Mouse (Mus musculus): Measurements from ENCODE around the gene Pla2g12b.
A peak's percentile ranks its signal among the peaks of the same experiment; 100 is the strongest.

Pla2g12b gene

DNA sequence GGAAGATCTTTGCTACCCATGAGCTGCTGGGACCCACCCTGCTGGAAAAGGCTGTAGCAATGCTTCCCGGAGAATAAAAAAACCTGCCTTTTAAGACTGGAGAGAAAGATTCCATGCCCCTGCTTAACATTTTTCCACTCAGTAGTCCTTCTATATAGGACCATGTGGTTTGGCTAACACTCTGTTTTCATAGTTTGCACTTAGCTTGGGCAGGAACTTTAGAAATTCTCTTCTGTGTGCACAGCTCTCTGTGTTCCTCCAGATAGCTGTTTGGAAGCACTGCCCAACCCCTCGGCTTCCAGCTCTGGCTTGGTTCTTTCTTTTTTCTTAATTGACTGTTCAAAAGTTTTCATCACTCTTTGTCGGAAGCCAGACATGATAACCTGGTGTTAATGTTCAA lies 13.2 kb downstream of the Pla2g12b start:
- no peak for DNase-seq

- DNase-seq: no peak
Observed at GRCm38 (mm10) chr10:59419516-59419915, 16.1 kb downstream of the Pla2g12b start.

DNA sequence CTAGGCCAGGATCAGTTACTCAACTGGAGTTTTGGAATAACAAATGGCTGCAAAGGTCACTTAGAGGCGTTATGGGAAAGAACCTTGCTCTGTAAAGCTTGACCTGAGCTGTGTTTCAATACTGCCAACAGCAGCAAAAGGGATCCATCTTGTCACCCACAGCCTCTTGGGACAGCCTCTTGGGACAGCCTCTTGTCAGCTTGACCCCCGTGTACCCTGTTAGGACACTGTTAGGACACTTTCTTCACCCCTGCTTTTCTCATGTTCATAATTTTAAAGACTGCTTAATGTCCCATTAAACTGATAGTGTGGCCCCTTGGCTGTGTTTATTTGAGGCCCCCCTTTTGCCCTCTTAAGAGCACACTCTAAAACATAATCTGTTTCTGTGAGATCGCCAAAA lies 21.0 kb downstream of the Pla2g12b start:
- no peak for DNase-seq

GRCm38 (mm10) chr10:59425369-59425768 lies 21.9 kb downstream of the Pla2g12b start:
- no peak for DNase-seq

DNA sequence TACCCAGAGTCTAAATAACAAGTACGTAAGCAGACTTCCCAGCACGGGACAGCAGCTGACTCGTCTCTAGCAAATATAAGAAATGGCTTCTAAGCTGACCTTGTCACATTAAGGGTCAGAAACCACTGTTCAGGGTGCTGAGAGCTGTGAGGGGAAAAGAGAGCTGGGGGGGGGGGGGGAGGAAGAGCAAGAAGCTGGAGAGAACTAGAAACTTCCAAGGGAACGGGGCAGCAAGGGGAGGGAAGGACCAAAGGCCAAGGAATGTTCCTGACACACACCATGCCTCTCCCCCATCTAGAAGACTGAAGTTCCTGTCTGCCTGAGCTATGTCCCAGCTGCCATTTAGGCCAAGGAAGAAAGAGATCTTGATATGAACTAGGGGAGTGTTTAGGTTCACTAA lies 22.9 kb downstream of the Pla2g12b start:
- no peak for DNase-seq

DNA sequence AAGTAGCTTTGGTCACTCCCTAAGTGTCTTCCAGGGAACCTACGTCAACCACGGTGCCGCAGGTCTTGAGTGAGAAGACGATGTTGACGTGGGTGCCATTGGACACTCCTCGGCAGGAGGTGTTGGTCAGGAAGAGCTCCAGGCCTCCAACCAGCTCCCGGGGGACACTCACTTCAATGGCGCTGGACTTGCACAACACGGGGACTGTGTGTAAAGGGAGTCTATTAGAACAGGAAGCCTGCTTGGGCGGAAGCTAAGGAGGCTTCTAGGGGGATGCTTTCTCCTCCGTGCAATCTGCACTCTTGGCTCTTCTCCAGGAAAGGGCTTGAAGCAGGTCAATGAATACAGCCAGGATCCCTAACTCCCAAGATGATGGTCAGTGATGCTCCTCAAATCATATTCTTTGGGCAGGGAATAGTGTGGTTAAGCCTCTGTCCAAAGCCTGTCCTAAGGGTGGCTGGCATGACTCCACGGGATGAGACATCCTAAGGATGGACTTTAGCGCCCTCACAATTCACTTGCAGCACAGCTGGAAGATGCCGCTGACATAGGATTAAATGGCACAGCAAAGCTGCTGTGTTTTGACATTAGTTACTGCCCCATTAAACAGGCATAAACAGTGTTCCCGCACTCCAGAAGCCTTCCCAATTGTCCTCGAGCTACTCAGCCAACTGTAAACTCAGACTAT lies 26.1 kb downstream of the Pla2g12b start:
- no peak for DNase-seq

DNA sequence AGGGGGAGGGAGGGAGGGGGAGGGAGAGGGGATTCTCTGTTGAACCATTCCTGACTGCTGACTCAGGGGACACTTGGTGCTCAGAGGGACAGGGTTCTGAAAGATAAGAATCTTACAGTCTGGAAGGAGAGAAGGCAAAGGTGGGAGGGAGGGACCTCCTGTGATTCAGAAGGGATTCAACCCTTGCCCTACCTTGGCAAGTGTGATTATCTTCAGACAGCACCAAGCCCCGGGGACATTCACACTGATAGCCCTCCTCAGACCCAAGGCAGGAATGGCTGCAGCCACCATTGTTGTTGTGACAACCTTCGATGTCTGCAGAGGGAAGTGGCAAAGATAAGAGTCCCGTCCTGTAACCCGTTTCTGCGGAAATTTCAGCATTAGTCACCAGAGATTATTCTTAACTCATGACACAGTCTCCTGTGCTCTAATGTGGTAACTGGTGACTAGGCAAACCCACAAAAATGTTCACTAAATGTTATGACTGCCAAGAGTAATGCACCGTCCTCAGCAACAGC lies 27.3 kb downstream of the Pla2g12b start:
- DNase-seq: no peak

GRCm38 (mm10) chr10:59435746-59436145 lies 32.3 kb downstream of the Pla2g12b start:
- no peak for DNase-seq

DNA sequence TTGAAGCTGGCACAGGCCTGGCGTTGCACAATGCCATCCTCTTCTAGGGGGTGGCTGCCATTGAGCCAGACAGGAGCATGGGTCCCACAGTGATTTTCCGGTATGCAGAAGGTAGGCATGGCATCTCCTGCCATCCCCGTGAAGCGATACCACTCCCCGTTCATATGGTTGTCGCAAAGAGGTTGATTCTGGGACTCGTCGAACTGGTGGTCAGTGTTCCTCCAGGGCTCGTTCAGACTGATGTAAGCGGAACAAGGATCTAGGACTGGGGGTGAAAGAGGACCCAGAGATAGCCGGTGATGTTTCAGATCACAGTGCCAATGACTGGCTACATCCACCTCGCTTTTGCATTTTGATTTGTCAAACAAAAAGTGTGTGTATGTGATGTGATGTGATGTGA lies 35.2 kb downstream of the Pla2g12b start:
- no peak for DNase-seq

DNA sequence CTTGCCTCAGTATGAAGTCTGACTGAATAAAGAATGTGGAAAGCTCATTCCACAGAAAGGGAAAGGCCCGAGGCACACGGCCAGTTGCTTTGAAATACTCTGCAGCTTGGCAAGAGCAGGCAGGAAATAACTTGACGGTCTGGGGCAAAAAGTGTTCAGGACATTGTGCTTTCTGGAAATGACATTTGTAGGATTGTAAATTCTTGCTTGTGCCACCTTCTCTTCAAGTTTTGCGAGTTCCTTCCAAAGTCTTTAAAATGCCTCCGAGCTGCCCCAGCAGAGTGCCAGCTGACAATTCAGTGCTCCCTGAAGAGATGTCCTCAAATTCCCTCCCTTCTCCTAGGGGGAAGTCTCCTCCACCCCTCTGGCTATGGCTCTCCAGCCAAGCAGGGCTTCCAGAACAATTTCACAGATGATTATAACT lies 36.1 kb downstream of the Pla2g12b start:
- DNase-seq: no peak

DNA sequence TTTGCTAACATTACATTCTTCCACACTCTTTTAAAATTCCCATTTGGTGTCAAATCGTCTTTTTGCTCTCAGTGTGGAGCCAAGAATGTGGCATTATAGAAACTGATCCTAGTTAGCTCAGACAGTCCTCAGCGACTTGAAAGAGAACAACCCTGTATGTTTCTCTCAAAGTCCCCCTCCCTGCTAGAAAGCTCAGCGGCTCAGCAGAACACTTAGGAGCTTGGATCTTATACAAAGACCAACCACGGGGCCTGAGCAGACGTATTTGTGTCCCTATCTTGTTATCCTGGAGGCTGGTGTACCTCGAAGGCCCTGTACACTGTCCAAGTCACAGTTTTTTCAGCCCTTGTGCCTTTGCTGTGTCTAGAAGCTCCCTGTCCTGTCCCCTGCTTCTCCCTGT lies 36.7 kb downstream of the Pla2g12b start:
- no peak for DNase-seq

GRCm38 (mm10) chr10:59441735-59442134 lies 38.3 kb downstream of the Pla2g12b start, which contains the start of gene Oit3:
TSS of gene Oit3 (minus strand) at chr10:59441778.
- DNase-seq: no peak

DNA sequence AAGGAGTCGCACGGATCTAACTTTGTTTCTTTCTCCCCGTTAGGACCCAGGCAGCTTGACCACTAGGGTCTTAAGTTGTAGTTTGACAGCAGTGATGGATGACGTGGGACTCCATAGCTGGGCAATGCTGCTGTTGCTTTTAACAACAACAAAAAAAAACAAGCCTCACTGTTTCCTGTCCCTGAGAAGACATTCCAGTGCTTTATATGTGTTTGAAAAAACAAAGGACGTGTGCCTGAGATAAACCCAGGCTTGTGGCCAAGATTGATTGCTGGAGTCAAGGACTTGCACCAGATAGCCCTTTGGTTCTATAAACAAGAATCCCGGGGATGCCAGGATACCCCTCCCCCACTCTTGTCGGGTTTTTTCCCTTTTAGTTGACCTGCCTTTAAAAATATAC lies 39.8 kb downstream of the Pla2g12b start:
- no peak for DNase-seq

DNA sequence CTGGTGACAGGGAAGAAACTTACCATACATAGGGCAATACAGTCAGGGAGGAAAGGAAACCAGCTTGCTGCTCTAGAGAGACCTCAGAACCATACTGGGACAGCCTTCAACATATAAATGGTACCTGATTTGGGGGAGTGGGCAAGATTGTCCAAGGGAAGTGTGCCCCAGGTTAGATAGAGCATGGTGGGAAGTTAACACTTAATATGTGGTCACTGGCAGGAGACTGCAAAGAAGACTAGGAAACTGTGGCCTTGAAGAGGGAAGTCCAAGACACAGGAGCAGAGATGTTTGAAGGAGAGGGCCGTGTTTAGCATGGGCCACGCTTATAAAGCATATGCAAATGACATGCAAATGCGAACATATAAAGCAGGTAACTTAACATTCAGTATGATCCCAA lies 40.6 kb downstream of the Pla2g12b start:
- no peak for DNase-seq

GRCm38 (mm10) chr10:59444635-59445034 lies 41.2 kb downstream of the Pla2g12b start:
- no peak for DNase-seq

- no peak for DNase-seq
Observed at GRCm38 (mm10) chr10:59446911-59447437, 43.5 kb downstream of the Pla2g12b start.

DNA sequence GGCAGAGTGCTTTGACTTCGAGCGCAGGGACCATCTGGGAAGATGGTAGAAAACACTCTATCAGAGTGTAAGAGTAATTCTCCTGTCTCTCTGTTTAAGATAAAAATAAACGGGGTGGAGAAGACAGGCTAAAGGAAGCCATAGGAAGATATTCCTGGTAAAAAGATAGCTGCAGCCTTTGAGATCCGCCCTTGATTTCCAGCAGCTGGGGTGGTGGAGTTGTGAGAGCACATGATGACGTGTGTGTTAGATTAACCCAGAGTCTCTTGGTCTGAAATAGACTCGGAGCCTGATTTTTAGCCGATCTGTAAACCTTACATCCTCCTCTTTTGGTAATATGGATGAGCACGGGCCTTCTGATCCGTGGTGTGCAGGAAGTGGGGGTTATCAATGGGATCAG lies 44.1 kb downstream of the Pla2g12b start:
- no peak for DNase-seq

GRCm38 (mm10) chr10:59451839-59452238 lies 48.4 kb downstream of the Pla2g12b start:
- no peak for DNase-seq

- no peak for DNase-seq
Observed at GRCm38 (mm10) chr10:59454631-59455030, 51.2 kb downstream of the Pla2g12b start.

GRCm38 (mm10) chr10:59459767-59460166 lies 56.3 kb downstream of the Pla2g12b start:
- DNase-seq: no peak

- DNase-seq: no peak
Observed at GRCm38 (mm10) chr10:59462307-59462706, 58.8 kb downstream of the Pla2g12b start.

GRCm38 (mm10) chr10:59465546-59465945 lies 62.1 kb downstream of the Pla2g12b start:
- DNase-seq: no peak

GRCm38 (mm10) chr10:59466626-59467025 lies 63.2 kb downstream of the Pla2g12b start:
- DNase-seq: no peak

- DNase-seq: no peak
Observed at GRCm38 (mm10) chr10:59467297-59467696, 63.8 kb downstream of the Pla2g12b start.

- peak; percentile 47 for DNase-seq
Observed at GRCm38 (mm10) chr10:59470451-59470850, 67.0 kb downstream of the Pla2g12b start.

Data from right cerebral cortex, postnatal 4 days (tissue).